Mouse (Mus musculus): ENCODE data around the gene Eepd1. TPM values are rescaled to one million over a fixed set of nuclear protein-coding genes. Genes with fewer than 3 reads are reported as not detected.
A peak's percentile ranks its signal among the peaks of the same experiment; 100 is the strongest.

Eepd1 gene
- polyA plus RNA-seq, 1 experiment, result 22.8 TPM

GRCm38 (mm10) chr9:25570436-25570835 is 89.1 kb downstream of the Eepd1 start:
- peak; percentile 35 to 50 for DNase-seq (ENCODE audit: extremely low spot score in 1 of 2, low spot score in 1 of 2)

DNA sequence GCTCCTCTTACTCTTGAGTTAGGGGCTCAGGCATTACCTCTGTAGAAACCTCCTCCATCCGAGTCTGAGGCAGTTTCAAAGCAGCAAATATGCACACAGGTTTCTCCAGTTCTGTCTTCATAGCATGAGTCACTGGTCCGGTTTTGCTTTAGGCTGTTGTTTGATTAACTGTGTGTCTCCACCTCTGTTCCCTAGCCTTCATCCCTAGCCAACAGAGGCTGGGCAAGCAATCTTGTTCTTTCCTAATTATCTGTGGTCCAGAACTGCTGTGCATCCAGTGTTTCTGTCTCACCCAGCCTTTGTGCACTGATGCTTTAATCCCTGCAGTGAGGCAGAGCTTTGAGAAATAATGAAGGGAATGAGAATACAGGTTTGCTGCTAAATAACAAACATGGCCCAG is 90.0 kb downstream of the Eepd1 start:
- DNase-seq (ENCODE audit: extremely low spot score in 1 of 2, low spot score in 1 of 2), result no peak

GRCm38 (mm10) chr9:25573753-25574152 is 92.4 kb downstream of the Eepd1 start:
- no peak for DNase-seq (ENCODE audit: extremely low spot score in 1 of 2, low spot score in 1 of 2)

DNA sequence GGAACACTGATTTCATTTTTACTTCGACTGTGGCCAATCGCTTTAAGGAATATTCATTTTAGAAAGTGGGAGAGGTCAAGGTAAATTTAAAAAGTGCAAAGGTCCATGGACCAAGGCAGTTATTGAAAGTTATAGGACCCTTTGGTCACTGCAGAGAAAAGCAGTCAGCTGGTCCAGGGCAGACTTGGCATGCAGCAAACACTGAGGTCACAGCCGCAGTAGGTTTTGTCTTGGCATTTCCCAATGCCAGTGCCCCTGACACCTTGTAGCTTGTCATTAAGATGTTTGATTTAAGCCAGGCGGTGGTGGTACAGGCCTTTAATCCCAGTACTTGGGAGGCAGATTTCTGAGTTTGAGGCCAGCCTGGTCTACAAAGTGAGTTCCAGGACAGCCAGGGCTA is 92.8 kb downstream of the Eepd1 start:
- no peak for DNase-seq (ENCODE audit: extremely low spot score in 1 of 2, low spot score in 1 of 2)

DNA sequence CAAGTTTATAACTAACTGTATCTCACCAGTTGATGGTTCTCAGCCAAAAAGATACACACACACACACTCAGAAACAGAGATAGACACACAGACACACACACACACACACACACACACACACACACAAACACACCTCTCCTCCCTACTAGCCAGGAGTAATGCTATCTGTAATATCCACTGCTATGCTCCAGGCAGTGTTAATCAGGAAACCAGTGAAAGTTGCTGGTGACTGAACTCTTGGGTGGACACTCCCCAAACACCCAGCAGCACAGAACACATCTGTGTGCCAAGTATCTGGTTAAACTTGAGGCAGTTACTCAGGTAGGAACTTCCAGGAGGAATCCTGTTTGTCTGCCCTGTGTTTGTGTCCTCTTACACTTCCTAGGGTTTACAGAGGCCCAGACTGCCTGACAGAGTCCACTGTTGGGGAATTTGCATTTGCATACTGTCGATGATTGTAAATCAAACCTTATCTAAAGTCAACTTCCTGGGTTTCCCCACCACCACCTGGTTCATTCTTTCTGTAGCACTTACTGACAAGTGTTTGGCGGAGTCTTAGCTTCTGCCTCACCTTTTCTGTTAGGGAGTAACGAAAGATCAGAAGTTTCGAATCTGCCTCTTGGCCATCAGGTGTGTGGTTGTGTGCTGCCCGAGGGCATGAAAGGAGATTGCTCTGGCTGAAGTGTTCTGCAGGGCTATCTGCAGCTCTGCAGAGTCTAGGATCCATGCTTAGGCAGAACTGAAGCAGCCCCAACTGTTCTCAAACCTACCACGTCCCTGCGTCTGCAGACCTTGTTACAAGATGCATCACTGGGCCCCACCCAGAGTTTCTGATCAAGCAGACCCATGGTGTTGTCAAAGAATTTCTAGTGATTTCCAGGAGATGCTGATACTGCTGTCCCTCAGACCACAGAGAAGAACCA is 97.6 kb downstream of the Eepd1 start:
- DNase-seq (ENCODE audit: extremely low spot score in 1 of 2, low spot score in 1 of 2), result no peak

DNA sequence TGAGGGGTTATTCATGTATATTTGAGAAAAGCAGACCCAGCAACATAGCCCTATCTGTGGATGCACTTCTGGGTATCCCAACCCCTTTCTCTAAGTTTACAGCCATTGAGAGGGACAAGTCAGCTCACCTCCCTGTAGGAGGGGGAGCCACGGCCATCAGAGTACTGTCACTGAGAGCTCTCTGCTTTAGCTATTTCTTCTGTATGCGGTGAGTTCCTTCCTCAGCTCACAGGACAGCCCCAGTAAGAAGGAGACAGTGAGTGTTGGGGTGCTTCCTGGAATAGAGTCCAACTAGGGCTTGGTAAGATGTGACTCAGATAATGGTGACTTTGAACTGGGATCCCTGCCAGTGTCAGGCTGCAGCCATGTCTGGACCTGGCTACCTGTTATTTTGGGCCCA is 102.3 kb downstream of the Eepd1 start:
- DNase-seq (ENCODE audit: extremely low spot score in 1 of 2, low spot score in 1 of 2), result no peak

- DNase-seq (ENCODE audit: extremely low spot score in 1 of 2, low spot score in 1 of 2), result no peak
Observed at GRCm38 (mm10) chr9:25585614-25586013, 104.3 kb downstream of the Eepd1 start.

- DNase-seq (ENCODE audit: extremely low spot score in 1 of 2, low spot score in 1 of 2), result no peak
Observed at GRCm38 (mm10) chr9:25588581-25588980, 107.2 kb downstream of the Eepd1 start.

DNA sequence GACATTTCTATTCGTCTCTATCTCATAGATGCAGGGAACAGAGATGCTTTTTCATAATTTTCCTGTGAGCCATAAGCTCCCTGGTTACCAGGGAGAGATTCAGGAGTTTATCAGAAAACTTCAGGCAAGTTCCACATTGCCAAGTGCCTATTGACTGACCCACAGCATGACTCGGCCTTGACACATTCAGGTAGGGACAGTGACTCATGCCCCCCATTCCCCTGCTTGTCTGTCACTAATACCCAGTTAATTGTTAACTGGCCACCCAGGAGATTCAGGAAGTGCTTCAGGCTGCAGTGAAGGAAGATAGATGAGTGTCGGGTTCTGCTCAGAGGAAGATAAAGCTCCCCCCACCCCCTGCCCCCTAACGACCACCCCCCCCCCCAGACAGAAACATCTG is 109.4 kb downstream of the Eepd1 start:
- no peak for DNase-seq (ENCODE audit: extremely low spot score in 1 of 2, low spot score in 1 of 2)

GRCm38 (mm10) chr9:25591390-25592354 is 110.3 kb downstream of the Eepd1 start:
- DNase-seq (ENCODE audit: extremely low spot score in 1 of 2, low spot score in 1 of 2), result peak in 1 of 2 experiments; percentile 69

DNA sequence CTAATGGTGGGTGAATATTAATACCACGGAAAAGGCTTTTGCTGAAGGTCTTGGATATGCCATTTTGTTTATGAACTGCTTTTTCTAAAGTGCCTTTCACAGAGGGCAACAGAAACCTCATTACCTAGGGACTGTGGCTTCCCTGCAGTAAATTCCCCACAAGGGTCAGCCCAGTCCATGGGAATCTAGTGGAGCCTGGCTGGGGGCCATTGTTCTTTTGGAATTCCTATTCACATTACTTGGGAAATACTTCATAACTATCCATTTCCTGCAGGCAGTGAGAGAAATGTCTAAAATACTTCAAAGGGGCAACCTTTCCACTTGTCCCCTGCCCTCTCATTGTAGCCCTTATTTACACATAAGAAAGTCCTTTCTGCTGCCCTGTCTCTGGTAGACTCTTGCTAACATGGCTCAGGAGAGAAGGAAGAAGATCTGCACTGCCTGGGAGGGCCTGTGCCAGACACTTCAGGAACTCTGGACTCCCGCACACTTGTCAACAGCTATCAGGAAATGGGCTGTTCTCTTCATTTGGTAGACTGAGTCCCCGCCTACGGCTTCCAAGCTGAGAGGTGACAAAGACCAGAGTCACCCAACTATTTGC is 111.1 kb downstream of the Eepd1 start:
- no peak for DNase-seq (ENCODE audit: extremely low spot score in 1 of 2, low spot score in 1 of 2)

DNA sequence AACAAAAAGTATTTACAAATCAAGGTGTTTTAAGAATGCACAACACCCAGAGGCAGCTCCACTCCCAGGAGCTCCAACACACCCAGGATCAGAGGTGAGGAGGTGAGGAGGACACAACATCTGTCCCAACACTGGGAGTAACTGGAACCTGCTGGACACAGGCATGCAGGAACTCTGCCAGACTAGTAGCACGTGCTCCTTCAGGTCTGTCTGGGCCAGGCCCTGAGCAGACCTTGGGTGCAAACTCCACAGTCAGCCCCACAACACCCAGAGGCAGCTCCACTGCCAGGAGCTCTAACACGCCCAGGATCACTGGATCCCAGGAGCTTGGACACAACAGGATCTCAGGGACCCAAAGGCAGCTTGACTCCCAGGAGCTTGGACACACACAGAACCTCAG is 143.4 kb downstream of the Eepd1 start:
- no peak for DNase-seq (ENCODE audit: extremely low spot score in 1 of 2, low spot score in 1 of 2)

DNA sequence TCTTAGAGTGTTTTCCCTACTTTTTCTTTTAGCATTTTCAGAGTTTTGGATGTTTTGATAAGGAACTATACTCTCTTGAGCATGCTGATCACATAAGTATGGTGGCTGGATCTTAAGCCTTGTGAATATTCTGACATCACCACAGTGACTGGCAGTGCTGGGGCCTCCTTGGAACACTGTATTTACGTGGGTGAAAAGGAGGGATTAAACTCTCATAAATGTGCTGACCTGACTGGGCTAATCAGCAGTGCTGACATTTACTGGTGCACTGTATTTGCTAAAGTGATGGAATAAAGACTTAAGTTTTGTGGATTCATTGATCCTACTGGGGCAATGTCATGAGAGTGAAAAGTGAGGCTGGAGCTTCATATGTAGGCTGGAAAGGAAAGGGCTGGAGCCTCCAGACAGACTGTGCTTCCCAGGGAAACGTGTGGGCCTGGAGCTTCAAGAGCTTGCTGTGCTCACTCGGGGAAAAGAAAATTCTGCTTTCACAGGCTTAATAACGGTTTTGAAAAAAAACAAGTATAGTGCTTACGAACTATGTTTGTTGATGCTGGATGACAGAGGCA is 148.3 kb downstream of the Eepd1 start:
- DNase-seq (ENCODE audit: extremely low spot score in 1 of 2, low spot score in 1 of 2), result no peak

Other genes with a start within 250 kb of the Eepd1 start
- gene Sept7, start 229.1 kb upstream of the Eepd1 start, polyA plus RNA-seq (2012; rRNA removed), result 244 and 267 TPM in 2 replicates

Measured in frontal cortex, adult 2 months (tissue).